Mouse (Mus musculus) heart, adult 8-10 months (tissue): ENCODE measurements around the gene Sugp1. TPM values are rescaled to one million over a fixed set of nuclear protein-coding genes. Genes with fewer than 3 reads are reported as not detected.
"Not testable (repeated sequence)": the region's sequence is repeated elsewhere in the genome, so short reads cannot be mapped to it uniquely, and the experiment has no call there.

ENCODE experiments used
- DNase-seq: peaks from one replicate; pipeline ENCODE4 v3.0.0; 2022; ENCODE audit warnings: low spot score
- total RNA-seq, 4 experiments: library from RNA; stranded (reverse); gene quantifications; 2 replicates each; pipeline ENCODE4 v1.2.4; 2022

The Sugp1 gene
- total RNA-seq, 4 experiments from 2014 or later, result 17.0 to 21.6 (median 19.1) TPM

DNA sequence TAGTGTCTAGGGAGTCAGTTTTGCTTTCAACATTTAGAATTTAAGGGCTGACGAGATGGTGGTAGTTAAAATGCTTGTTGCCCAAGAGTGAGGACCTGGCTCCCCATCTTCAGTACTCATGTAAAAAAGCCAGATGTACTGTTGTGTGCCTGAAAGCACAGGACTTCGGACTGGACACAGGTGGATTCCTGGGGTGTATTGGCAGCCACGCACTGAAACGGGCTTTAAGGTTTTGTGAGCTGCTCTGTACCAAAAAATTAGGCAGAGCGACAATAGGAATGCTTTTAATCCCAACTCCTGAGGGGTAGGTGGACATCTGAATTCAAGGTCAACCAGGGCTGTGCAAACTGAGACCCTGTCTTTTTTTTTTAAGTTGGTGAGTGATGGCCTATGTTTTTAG is 1.4 kb downstream of the Sugp1 start:
- no peak for DNase-seq

DNA sequence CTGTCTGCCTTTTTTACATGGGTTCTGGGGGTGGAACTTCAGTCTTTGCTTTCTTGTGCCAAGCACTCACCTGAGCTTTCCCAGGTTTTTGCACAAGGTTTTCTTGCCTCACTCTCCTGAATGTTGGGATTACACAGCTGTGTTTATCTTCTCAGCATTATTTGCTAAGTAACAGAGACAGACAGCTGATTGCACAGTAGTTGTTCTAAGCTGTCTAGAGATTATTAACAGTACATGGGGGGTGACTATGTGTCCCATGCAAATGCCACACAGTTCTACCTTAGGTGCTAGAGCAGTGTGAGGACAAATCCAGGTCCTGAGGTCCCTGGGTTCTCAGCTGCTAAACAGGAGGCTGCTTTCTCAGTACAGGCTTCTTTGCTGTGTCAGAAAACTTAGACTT is 7.0 kb downstream of the Sugp1 start:
- DNase-seq, result no peak

DNA sequence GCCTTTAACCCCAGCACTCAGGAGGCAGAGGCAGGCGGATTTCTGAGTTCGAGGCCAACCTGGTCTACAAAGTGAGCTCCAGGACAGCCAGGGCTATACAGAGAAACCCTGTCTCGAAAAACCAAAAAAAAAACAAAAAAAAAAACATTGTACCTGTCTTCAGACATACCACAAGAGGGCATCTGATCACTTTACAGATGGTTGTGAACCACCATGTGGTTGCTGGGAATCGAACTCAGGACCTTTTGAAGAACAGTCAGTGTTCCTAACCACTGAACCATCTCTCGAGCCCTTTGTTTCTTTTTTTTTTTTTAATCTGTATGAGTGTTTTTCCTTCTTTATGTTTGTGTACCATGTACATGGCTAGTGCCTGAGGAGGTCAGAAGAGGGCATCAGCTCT is 7.8 kb downstream of the Sugp1 start:
- not testable (repeated sequence) for DNase-seq

DNA sequence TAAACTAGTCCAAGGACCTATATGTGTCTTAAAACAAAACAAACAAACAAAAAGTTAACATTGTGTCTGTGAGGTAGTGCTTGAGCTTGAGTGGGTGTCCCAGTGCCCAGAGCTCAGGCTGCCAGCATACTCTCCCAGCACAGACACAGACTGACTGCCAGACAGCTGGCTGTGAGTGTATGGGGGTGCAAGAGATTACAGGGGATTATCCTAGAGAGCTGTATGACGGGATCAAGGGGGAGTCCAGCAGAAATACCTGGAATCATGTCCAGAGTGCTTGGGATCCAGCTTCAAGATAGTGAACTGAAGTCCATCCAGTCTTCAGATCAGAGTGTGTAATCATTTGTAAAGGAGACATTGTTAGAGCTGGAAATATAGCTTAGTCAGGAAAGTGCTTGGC is 15.1 kb downstream of the Sugp1 start:
- no peak for DNase-seq

DNA sequence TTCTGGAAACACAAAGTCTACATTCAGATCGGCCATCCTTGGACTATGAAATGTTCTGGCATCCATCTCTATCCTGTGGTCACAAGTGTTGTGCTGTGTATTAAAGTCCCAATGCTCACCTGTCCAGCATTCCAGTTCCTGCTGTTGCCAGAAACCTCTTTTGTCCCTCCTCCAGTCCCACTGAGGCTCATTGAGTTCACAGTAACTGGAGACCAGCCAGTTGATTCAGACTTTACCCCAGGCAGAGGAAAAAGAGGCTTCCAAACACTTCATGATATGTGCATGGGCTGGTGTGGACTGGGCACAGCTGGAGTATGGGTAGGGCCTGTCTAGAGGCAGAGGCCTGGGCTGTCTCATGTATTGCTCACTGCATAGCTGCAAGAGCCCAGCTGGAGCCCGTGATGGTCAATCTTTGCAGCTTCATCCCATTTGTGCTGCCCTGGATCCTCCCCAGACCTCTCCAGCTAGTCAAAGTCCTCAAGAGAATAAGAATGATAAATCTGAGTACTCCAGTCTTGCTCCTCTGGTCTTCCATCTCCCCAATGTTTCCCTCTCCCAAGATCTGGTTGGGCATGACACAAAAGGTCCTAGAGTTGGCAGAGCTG is 29.3 kb downstream of the Sugp1 start:
- no peak for DNase-seq

DNA sequence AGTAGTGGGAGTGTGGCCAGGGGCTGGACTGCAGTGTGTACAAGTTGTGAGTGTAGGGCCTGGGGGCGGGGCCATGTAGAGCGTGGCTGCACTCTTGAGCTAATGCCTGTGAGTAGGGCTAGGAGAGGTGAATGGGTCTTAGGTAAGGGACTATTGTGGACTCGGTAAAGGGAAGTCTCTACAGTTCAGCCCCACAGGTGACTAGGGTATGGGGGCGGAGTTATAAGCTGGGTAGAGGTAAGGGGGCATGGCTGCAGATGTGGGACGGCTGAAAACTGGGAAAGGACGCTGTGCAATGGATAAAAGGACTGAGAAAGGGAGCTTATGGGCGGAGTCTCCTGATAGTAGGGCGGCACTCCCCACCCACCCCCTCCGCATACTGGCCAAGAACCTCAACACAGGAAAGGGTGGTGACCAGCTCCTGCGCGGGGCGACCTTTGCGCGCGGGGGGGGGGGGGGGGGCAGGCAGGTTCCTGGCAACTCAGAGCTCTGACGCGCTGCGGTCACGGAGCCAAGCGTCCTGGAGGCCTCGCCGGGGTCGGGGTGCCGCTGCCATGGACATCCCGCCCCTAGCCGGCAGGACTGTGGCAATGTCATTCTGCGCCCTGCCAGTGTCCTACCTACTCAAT is 29.9 kb downstream of the Sugp1 start, which contains the start of gene Tm6sf2:
Gene Tm6sf2 (plus strand): TSS at position 484 of the 629 bp plus-strand sequence.
- peak; percentile 21 for DNase-seq

DNA sequence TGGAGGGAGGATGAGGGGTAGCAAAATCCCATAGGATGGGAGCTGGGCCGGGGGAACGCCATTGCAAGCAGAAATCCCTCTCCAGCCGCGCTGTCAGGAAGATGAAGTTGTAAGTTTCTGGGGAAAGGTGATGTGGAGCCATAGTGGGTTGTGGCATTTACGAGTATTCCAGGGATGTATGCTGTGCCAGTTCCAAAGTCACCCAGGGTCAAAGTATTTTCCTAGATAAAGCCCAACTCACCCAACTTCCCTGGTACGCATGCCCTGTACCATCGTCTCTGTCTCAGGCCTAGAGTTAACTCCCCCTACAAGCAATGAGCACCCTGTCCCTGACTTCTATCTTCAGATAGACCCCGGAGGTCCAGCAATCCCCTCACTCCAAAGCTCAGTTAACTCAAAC is 30.5 kb downstream of the Sugp1 start:
- no peak for DNase-seq

DNA sequence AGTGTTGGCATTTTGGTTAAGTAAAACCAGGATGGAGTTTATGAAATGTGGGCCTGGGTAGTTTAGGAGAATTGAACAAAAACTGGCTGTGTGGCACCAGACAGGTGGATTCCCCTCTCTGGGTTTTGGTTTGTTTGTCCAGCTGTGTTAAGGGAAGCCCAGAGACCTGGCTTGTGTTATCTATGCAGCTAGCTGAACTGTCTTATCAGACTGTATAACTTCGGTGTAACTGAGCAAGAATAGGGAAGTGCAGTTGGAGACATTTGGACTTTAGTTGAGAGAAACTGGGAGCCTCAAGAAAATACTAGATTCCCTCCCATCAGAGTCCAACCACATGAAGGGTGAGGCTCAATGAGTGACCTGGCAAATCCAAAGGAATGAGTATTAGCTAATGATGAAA is 31.1 kb downstream of the Sugp1 start:
- DNase-seq, result no peak

DNA sequence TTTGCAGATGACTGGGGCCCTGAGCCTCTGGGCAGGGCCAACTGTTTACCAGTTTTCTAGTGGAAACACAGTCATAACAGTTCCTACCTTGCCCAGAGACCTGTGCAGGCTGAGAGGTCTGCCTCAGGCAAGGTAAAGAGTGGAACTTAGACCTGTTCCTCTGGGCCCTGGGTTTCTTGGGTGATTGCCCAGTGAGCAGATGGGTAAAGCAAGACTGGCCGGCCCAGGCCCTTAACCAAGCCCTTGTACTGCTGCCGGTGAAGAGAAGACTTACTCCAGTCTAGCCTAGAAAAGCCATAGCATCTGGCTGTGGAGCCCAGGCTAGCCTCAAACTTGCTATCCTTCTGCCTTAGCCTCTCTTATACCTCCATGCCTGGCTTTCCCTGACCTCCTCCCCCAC is 39.4 kb downstream of the Sugp1 start:
- DNase-seq, result no peak

DNA sequence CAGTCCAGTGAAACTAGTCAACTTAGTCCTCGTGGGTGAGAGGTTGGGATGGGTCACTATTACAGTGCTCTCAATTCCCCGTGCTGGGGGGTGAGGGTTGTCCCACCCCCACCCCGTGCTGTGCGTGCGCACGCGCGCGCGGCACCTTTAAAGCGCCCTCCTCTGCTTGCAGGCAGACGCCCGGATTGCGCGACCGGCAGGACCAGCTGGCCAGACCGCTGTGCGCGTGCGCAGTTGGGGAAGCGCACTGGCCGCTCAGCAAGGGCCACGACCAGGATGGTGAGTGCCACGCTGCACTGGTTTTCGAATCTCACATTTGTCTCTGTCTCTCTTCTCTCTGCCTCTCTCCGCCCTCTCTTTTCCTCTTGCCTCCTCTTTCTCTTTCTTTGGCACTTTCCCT is 40.7 kb downstream of the Sugp1 start, which contains the start of gene Hapln4:
Gene Hapln4 (plus strand): TSS at position 173 of the 400 bp plus-strand sequence.
- DNase-seq, result peak; percentile 10

DNA sequence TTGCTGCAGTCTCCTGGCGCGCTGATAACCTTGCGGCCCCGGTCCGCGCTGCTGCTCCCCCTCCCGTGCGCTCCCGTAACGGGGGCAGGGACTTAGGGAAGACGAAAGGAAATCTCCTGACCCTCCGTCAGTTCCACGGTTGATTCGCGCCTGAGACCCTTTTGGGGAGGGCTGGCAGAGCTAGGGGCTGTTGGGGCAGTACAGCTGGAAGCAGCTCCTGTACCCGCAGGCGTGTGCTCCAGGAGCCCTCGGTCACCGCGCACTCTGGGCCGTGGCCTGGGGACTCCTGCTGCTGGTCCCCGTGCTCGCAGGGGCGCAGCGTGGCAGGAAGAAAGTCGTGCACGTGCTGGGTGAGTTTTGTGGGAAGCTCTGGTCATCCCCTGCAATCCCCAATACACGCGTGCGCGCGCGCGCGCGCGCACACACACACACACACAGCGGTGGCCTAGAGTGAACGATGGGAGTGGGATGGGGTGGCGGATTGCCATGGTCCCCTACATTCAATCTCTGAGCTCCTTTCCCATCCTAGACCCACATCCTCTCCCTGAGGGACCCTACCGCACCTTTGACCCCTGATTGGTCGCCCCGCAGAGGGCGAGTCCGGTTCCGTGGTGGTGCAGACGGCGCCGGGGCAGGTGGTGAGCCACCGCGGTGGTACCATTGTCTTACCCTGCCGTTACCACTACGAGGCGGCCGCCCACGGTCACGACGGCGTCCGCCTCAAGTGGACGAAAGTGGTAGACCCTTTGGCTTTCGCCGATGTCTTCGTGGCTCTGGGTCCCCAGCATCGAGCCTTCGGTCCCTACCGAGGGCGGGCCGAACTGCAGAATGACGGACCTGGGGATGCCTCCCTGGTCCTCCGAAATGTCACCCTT is 41.8 kb downstream of the Sugp1 start:
- no peak for DNase-seq

DNA sequence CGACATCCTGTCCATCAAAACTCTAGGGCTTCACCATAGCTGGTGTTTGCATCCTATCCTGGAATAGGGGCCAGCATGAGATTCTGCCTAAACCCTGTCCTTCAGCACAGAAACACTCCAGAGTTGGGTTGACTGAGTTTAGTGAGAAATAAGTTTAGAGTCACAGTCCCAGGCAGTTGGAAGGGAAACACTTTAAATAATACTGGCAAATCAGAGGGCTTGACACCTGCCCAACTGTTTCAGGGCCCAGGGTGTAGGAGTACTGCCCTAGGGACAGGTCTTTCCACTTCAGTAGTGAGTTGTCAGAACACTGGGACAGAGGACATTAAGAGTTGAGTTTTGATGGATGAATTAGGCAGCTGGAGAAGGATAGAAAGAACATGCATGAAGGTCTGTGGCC is 43.5 kb downstream of the Sugp1 start:
- DNase-seq, result no peak

DNA sequence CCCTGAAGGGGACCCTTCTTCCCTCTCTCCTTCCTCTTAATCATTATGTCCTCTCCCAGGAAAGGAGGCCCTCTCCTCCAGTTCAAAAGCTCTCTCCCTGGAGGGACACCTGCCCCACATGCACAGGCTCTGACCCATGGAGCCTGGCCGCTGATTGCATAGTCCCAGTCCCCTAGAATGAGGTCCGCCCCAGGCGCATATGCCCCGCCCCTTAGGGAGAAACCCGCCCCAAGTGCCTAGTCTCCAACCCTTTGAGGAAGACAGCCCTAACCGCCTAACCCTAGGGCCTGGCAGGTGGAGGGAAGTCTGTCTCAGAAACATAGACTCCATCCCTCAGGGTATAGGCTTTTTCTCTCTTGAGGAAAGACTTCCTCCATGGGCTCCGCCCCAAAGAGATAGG is 44.6 kb downstream of the Sugp1 start:
- no peak for DNase-seq

DNA sequence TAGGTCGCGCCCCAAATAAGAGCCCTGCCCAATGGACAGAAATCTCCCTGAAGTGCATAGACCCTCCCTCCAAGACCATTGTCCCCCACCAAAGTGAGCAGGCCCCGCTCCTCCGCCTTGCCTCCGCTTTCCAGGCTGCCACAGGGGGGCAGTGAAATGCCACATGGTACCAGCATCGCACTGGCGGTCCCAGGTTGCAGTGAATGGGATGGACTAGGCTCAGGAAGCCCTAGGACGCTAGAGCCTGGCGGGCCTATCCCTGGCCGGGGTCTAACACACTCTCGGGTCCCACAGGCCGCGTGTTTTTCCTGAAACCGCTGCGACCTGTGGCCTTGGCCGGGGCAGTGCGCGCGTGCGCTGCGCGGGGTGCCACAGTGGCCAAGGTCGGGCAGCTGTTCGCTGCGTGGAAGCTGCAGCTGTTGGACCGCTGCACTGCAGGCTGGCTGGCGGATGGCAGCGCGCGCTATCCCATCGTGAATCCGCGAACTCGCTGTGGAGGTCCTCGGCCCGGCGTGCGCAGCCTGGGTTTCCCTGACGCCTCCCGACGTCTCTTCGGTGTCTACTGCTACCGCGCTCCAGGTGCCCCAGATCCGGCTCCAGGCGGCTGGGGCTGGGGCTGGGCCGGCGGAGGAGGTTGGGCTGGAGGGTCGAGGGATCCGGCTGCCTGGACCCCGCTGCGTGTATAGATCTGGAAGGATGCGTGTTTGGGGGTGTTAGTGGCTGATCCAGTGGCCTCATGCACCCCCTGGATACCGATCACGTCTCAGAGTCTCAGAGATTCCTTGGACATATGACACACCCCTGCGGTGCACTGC is 45.4 kb downstream of the Sugp1 start:
- DNase-seq, result no peak

DNA sequence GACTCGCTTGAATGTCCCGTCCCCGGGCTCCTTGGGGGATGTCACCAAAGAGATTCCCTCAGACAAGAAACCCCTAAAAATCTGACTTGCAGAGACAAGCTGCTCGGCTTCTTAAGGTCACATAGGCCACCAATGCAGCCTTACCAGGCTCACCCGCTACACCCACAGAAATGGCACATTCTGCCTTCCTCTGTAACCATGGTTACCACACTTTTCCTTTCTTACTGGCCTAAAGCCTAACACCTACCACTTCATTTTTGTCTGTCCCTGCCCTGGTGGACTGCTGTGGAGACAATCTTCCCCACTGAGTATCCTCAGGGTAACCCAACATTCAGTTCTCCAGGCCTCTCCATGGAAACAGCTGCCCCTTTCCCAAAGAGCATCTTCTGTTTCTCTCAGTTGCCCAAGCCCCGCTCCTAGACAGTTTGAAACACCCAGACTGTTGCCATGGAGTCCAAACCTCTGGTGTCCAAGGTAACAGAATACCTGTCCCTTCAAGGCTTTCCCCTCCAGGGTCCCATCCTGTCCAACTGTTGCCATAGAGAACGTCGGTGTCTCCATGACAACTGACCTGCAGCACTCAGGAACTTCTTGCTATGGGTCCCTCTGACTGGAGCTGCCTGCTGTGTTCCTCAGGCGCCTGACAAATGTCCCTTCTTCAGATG is 46.8 kb downstream of the Sugp1 start:
- no peak for DNase-seq

DNA sequence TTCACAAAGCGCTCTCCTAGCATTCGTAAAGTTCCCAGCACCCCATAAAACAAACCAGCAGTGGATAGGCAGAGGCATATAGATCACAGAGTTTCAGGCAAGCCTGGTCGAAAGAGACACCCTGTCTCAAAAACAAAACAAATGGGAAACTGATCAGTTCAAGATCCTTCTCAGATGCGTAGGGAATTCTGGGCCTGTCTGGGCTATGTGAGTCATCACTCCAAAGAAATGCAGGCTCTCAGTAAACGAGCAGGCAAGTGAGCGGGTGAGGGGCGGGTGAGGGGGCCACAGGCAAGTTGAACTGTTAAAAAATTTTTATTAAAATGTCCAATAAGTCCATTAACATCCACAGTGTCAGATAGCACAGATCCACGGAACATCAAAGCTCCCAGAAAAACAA is 50.2 kb downstream of the Sugp1 start:
- no peak for DNase-seq

DNA sequence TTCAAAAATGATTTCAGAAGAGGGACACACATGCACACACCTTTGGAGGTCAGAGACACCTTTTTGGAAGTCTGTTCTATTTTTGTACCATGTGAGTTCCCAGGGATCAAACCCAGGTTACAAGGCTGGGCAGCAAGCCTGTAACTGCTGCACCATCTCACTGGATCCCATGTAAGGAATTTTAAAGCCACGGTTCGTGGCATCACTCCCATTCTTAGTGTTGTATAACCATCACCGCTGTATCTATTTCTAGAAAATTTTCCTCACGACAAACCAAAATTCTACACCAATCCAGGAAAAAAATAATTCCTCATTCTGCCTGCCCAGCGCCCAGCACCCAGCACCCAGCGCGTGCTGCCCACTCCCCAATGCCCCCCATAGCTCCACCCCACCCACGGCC is 56.7 kb downstream of the Sugp1 start:
- DNase-seq, result no peak

DNA sequence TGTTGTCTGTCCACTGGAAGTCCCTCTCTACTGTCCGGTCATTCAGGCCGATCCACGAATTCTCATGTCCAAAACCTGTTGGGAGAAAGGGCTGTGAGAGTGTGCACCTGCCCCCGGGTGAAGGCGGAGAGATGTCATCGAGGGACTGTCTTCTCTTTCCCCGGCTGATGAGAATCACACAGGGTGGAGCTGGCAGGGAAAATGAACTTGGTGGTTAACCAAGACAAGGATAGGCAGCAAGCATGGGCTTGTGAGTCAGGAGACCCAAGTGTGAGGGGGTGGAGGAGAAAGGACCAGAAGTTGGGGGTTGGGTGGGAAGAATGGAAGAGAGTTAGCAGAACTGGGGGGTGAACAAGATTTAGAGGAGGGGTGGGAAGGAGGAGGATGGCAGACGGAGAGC is 57.6 kb downstream of the Sugp1 start:
- no peak for DNase-seq

DNA sequence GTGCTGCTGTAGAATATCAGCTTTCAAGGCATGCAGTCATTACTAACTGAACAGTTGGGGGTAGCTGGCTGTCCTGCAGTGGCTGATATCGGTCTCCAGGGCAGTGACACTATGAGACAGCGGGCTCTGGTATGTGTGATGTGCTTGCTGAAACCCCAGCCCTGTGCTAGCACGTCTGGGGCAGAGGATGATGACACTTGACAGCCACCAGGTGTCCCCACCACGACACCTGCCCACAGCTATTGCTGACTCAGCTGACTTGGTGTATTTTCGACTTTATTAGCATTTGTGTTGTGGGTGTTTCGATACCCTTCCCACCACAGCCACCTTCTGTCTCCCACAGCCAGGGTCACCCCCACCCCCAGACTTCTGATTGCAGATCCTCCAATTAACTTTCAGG is 61.9 kb downstream of the Sugp1 start:
- no peak for DNase-seq

DNA sequence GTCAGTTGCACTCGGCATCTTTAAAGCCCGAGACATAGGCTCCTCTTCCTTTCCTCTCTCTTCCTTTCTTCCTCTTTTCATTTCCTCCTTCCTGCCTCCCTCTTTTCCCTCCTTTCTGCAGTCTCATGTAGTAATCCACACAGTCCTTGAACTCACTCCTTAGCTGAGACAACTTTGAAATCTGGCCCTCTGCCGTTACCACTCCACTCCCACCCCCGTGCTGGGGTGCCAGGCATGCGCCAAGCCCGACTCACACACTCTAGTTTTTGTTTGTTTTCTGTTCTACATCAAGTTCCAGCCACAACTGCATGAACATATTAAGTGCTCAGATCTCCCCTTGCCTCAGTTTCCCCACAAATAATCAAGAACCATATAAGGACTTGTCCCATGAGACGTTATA is 62.3 kb downstream of the Sugp1 start:
- DNase-seq, result no peak

DNA sequence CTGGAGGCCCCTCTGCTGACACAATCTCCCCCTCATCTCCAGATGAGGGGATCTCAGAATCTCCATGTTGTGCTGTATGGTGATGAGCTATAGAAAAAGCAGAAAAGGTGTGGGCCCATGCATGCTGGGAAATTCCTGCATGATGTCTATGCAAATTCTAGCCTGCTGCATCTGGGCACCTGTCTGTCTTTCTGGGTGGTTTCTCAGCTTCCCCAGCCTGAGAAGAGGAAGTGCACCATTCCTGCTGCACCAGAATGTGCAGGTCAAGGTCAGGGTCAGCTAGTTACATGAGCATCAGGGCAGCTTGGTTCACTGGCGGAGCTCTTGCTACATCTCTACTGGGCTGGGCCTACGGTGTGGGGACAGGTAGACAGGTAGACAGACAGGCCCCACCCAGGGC is 67.8 kb downstream of the Sugp1 start:
- no peak for DNase-seq
